Mouse (Mus musculus) heart, embryonic 14.5 days (tissue): ENCODE results near the gene Miga2. TPM values are rescaled to one million over a fixed set of nuclear protein-coding genes. Genes with fewer than 3 reads are reported as not detected.

ENCODE experiments used
- ATAC-seq: fragments of 200-750 bp; cut with Nextera tagmentation; 2 replicates; pipeline ENCODE4 v1.8.0; 2017; ENCODE audit warnings: low read depth, moderate TSS enrichment; ENCODE audit not compliant: insufficient number of reproducible peaks, insufficient read depth, low FRiP score
- H3K27ac ChIP-seq, 2 experiments: fragments of 200-500 bp in 1 of 2; fragments of 300-500 bp in 1 of 2; sonication (generic) in 1 of 2; replicated peaks in 1 of 2; 2 replicates each; pipeline ENCODE4 v1.5.1; 2012 to 2014; ENCODE audit warnings: low read depth in 2 of 2, low read length in 2 of 2, control low read depth in 1 of 2, mild to moderate bottlenecking in 1 of 2, mixed read lengths in 1 of 2; ENCODE audit not compliant: control insufficient read depth in 1 of 2, insufficient read depth in 1 of 2
- H3K27me3 ChIP-seq: fragments of 300-500 bp; sonication (generic); 2 replicates; pipeline ENCODE4 v1.6.1; 2014; ENCODE audit warnings: mild to moderate bottlenecking, low read length, control low read depth; ENCODE audit not compliant: control insufficient read depth, insufficient read depth
- H3K36me3 ChIP-seq: fragments of 300-500 bp; sonication (generic); 2 replicates; pipeline ENCODE4 v1.6.1; 2014; ENCODE audit warnings: mild to moderate bottlenecking, control low read depth, low read length, mixed read lengths; ENCODE audit not compliant: control insufficient read depth, insufficient read depth
- H3K4me1 ChIP-seq, 2 experiments: fragments of 200-500 bp in 1 of 2; fragments of 300-500 bp in 1 of 2; sonication (generic) in 1 of 2; 2 replicates each; pipeline ENCODE4 v1.6.1; 2012 to 2014; ENCODE audit warnings: low read length in 2 of 2, control low read depth in 1 of 2, mixed read lengths in 1 of 2; ENCODE audit not compliant: control insufficient read depth in 2 of 2, insufficient read depth in 2 of 2
- H3K4me2 ChIP-seq: fragments of 300-500 bp; sonication (generic); 2 replicates; pipeline ENCODE4 v1.6.1; 2014; ENCODE audit warnings: mild to moderate bottlenecking, low read length
- H3K4me3 ChIP-seq, 2 experiments: fragments of 200-500 bp in 1 of 2; fragments of 300-500 bp in 1 of 2; sonication (generic) in 1 of 2; 2 replicates each; pipeline ENCODE4 v1.5.1; 2012 to 2014; ENCODE audit warnings: low read length in 2 of 2, mild to moderate bottlenecking in 2 of 2, control low read depth in 1 of 2, low read depth in 1 of 2, moderate library complexity in 1 of 2; ENCODE audit not compliant: control insufficient read depth in 1 of 2, insufficient read depth in 1 of 2
- H3K9ac ChIP-seq: fragments of 300-500 bp; sonication (generic); 2 replicates; pipeline ENCODE4 v1.6.1; 2014; ENCODE audit warnings: mild to moderate bottlenecking, low read length
- H3K9me3 ChIP-seq: fragments of 300-500 bp; sonication (generic); 2 replicates; pipeline ENCODE4 v1.6.1; 2016; ENCODE audit warnings: low read length, control low read depth; ENCODE audit not compliant: control insufficient read depth
- whole genome bisulfite sequencing: fragments of 180-500 bp; shearing (Covaris S2); extraction: QIAGEN DNeasy Blood & Tissue Kit; methylation state at CpG from one replicate; pipeline ENCODE4 v1.1.7; 2014; 5-methylcytosine and 5-hydroxymethylcytosine counted together
- polyA plus RNA-seq: library from polyadenylated mRNA; unstranded; fragments of >200 nt; fragmentation: Nextera tagmentation; extraction: Ambion mirVana; gene quantifications from 2 replicates; pipeline ENCODE4 v1.2.1, GENCODE M21; 2014

Miga2 gene
- polyA plus RNA-seq, 1 experiment from 2014 or later = 31.6 TPM

GRCm38 (mm10) chr2:30375893-30376292, 11.9 kb downstream of the Miga2 start:
- 91% methylated on average over 10 of the region's 10 CpGs for WGBS
- Histone ChIP-seq H3K4me3 (no peak overlapping the region), H3K9ac (no peak overlapping the region), H3K27ac (no peak overlapping the region), H3K9me3 (no peaks in the 10 kb centered on the region), H3K4me2 (no peak overlapping the region), H3K27me3 (no peaks in the 10 kb centered on the region), H3K4me1 (no peaks in the 10 kb centered on the region), H3K36me3 (peaks cover 98% of the 10 kb centered on the region)
- ATAC-seq = no peak

- Histone ChIP-seq H3K27ac (no peak overlapping the region), H3K9me3 (no peaks in the 10 kb centered on the region), H3K27me3 (no peaks in the 10 kb centered on the region), H3K9ac (no peak overlapping the region), H3K36me3 (peaks cover 98% of the 10 kb centered on the region), H3K4me1 (no peaks in the 10 kb centered on the region), H3K4me3 (no peak overlapping the region), H3K4me2 (no peak overlapping the region)
- 76% methylated on average over 5 of the region's 5 CpGs for WGBS
- ATAC-seq = no peak
These were observed 13.7 kb downstream of the Miga2 start for GRCm38 (mm10) chr2:30377721-30378120.

- no peak for ATAC-seq
- Histone ChIP-seq H3K4me1 (no peaks in the 10 kb centered on the region), H3K9ac (no peak overlapping the region), H3K4me3 (no peak overlapping the region), H3K9me3 (no peaks in the 10 kb centered on the region), H3K27ac (no peak overlapping the region), H3K4me2 (no peak overlapping the region), H3K36me3 (peaks cover 98% of the 10 kb centered on the region), H3K27me3 (no peaks in the 10 kb centered on the region)
- WGBS = 81% methylated on average over 7 of the region's 7 CpGs
These were observed 15.3 kb downstream of the Miga2 start for GRCm38 (mm10) chr2:30379307-30379706.

GRCm38 (mm10) chr2:30380564-30381376, 16.7 kb downstream of the Miga2 start:
- no peak for ATAC-seq
- Histone ChIP-seq H3K27ac (no peak overlapping the region), H3K4me2 (no peak overlapping the region), H3K4me3 (no peak overlapping the region), H3K9me3 (no peaks in the 10 kb centered on the region), H3K4me1 (no peaks in the 10 kb centered on the region), H3K36me3 (peaks cover 95% of the 10 kb centered on the region), H3K9ac (no peak overlapping the region), H3K27me3 (no peaks in the 10 kb centered on the region)
- 80% methylated on average over 10 of the region's 10 CpGs for WGBS

- ATAC-seq = no peak
- Histone ChIP-seq H3K36me3 (peaks cover 90% of the 10 kb centered on the region), H3K4me1 (no peaks in the 10 kb centered on the region), H3K9ac (no peak overlapping the region), H3K4me3 (no peak overlapping the region), H3K27me3 (no peaks in the 10 kb centered on the region), H3K27ac (no peak overlapping the region), H3K4me2 (no peak overlapping the region), H3K9me3 (no peaks in the 10 kb centered on the region)
- WGBS = 93% methylated on average over 4 of the region's 4 CpGs
These were observed 17.3 kb downstream of the Miga2 start for GRCm38 (mm10) chr2:30381377-30381725.

GRCm38 (mm10) chr2:30384814-30385213, 20.8 kb downstream of the Miga2 start:
- Histone ChIP-seq H3K27me3 (no peaks in the 10 kb centered on the region), H3K9me3 (no peaks in the 10 kb centered on the region), H3K9ac (no peak overlapping the region), H3K4me3 (no peak overlapping the region), H3K27ac (no peak overlapping the region), H3K36me3 (peaks cover 55% of the 10 kb centered on the region), H3K4me2 (no peak overlapping the region), H3K4me1 (no peaks in the 10 kb centered on the region)
- ATAC-seq = no peak
- WGBS = 76% methylated on average over 5 of the region's 5 CpGs

- H3K9me3 ChIP-seq = no peaks in the 10 kb centered on the region
- H3K27me3 ChIP-seq = no peaks in the 10 kb centered on the region
- H3K27ac ChIP-seq = no peak overlapping the region
- peaks cover 48% of the 10 kb centered on the region for H3K36me3 ChIP-seq
- 86% methylated on average over 4 of the region's 4 CpGs for WGBS
- H3K4me3 ChIP-seq = no peak overlapping the region
- H3K9ac ChIP-seq = no peak overlapping the region
- H3K4me2 ChIP-seq = no peak overlapping the region
- ATAC-seq = no peak
- no peaks in the 10 kb centered on the region for H3K4me1 ChIP-seq
These were observed 21.6 kb downstream of the Miga2 start for GRCm38 (mm10) chr2:30385591-30385990.

GRCm38 (mm10) chr2:30386913-30387312, 22.9 kb downstream of the Miga2 start:
- ATAC-seq = no peak
- H3K9ac ChIP-seq = no peak overlapping the region
- H3K4me3 ChIP-seq = no peak overlapping the region
- no peaks in the 10 kb centered on the region for H3K9me3 ChIP-seq
- H3K27ac ChIP-seq = no peak overlapping the region
- WGBS = 73% methylated on average over 9 of the region's 9 CpGs
- H3K4me2 ChIP-seq = no peak overlapping the region
- 0 out of 4 replicates have a peak, but pooled peaks cover 0 to 2% of the 10 kb centered on the region in 2 experiments for H3K4me1 ChIP-seq
- H3K27me3 ChIP-seq = no peaks in the 10 kb centered on the region
- H3K36me3 ChIP-seq = peaks cover 35% of the 10 kb centered on the region
